Mouse (Mus musculus) MEL (cell line): Measurements from ENCODE around the gene Foxk2. TPM values are rescaled to one million over a fixed set of nuclear protein-coding genes. Genes with fewer than 3 reads are reported as not detected.

Source experiments
- DNase-seq: peaks from one replicate; pipeline ENCODE4 v3.0.0; 2011; ENCODE audit warnings: low read depth, low spot score
- H3K27ac ChIP-seq: 2 replicates; pipeline ENCODE4 v1.5.1; 2012; ENCODE audit warnings: low read depth, mild to moderate bottlenecking, control low read depth, low read length, moderate library complexity; ENCODE audit not compliant: control insufficient read depth
- H3K27me3 ChIP-seq, 2 experiments: fragments of 150-350 bp in 1 of 2; sonication (generic) in 1 of 2; 2 replicates each; pipeline ENCODE4 v1.6.1; 2012; ENCODE audit warnings: low read length in 2 of 2, mild to moderate bottlenecking in 2 of 2, improper control_type of control experiment in 1 of 2, moderate library complexity in 1 of 2; ENCODE audit not compliant: insufficient read depth in 2 of 2, control insufficient read depth in 1 of 2
- H3K36me3 ChIP-seq, 2 experiments: 2 replicates each; pipeline ENCODE4 v1.6.1; 2012 to 2014; ENCODE audit warnings: low read length in 2 of 2, improper control_type of control experiment in 1 of 2, inconsistent platforms in 1 of 2, mild to moderate bottlenecking in 1 of 2; ENCODE audit not compliant: insufficient read depth in 2 of 2, control insufficient read depth in 1 of 2
- H3K4me1 ChIP-seq, 2 experiments: fragments of 150-350 bp in 1 of 2; sonication (generic) in 1 of 2; 2 replicates each; pipeline ENCODE4 v1.6.1; 2012; ENCODE audit warnings: low read length in 2 of 2, improper control_type of control experiment in 1 of 2, mild to moderate bottlenecking in 1 of 2; ENCODE audit not compliant: insufficient read depth in 2 of 2, control insufficient read depth in 1 of 2
- H3K4me3 ChIP-seq, 2 experiments: fragments of 150-350 bp in 1 of 2; sonication (generic) in 1 of 2; 2 replicates each; pipeline ENCODE4 v1.5.1; 2012; ENCODE audit warnings: low read depth in 2 of 2, low read length in 2 of 2, mild to moderate bottlenecking in 2 of 2, moderate library complexity in 2 of 2, control low read depth in 1 of 2, improper control_type of control experiment in 1 of 2; ENCODE audit not compliant: control insufficient read depth in 1 of 2, insufficient read depth in 1 of 2
- H3K79me2 ChIP-seq: 2 replicates; pipeline ENCODE4 v1.6.1; 2012; ENCODE audit warnings: mild to moderate bottlenecking, low read length, moderate library complexity; ENCODE audit not compliant: control insufficient read depth, poor library complexity, insufficient read depth
- H3K9ac ChIP-seq: 2 replicates; pipeline ENCODE4 v1.6.1; 2012; ENCODE audit warnings: low read depth, mild to moderate bottlenecking, control low read depth, low read length, moderate library complexity; ENCODE audit not compliant: control insufficient read depth, poor library complexity, severe bottlenecking
- H3K9me3 ChIP-seq: fragments of 150-350 bp; sonication (generic); replicated peaks from 2 replicates; pipeline ENCODE4 v1.6.1; 2012; ENCODE audit warnings: mild to moderate bottlenecking, low read length, improper control_type of control experiment, moderate library complexity; ENCODE audit not compliant: insufficient read depth
- BHLHE40 ChIP-seq: IDR thresholded peaks from 2 replicates; pipeline ENCODE4 v1.6.1; 2012; ENCODE audit warnings: low read depth, mild to moderate bottlenecking, inconsistent platforms, low read length, improper control_type of control experiment, borderline replicate concordance
- CTCF ChIP-seq, 3 experiments: IDR thresholded peaks in 2 of 3; conservative IDR thresholded peaks in 1 of 3; 2 replicates each; pipeline ENCODE4 v1.5.1; 2011 to 2012; ENCODE audit warnings: low read length in 3 of 3, low read depth in 2 of 3, mild to moderate bottlenecking in 2 of 3, improper control_type of control experiment in 1 of 3, inconsistent platforms in 1 of 3, mixed read lengths in 1 of 3, moderate library complexity in 1 of 3; ENCODE audit not compliant: control insufficient read depth in 1 of 3, insufficient read depth in 1 of 3, poor library complexity in 1 of 3, severe bottlenecking in 1 of 3
- ELF1 ChIP-seq: IDR thresholded peaks from 2 replicates; pipeline ENCODE4 v1.6.1; 2014; ENCODE audit warnings: low read depth, mild to moderate bottlenecking, inconsistent platforms, low read length, improper control_type of control experiment, moderate library complexity
- ETS1 ChIP-seq: IDR thresholded peaks from 2 replicates; pipeline ENCODE4 v1.6.1; 2012; ENCODE audit warnings: low read depth, mild to moderate bottlenecking, inconsistent platforms, low read length, improper control_type of control experiment, moderate library complexity
- GABPA ChIP-seq: IDR thresholded peaks from 2 replicates; pipeline ENCODE4 v1.6.1; 2012; ENCODE audit warnings: low read depth, mild to moderate bottlenecking, inconsistent platforms, low read length, improper control_type of control experiment, moderate library complexity
- HCFC1 ChIP-seq: IDR thresholded peaks from 2 replicates; pipeline ENCODE4 v1.6.1; 2012; ENCODE audit warnings: low read depth, mild to moderate bottlenecking, inconsistent platforms, low read length, improper control_type of control experiment, moderate library complexity
- JUND ChIP-seq: IDR thresholded peaks from 2 replicates; pipeline ENCODE4 v1.6.1; 2011; ENCODE audit warnings: low read depth, mild to moderate bottlenecking, improper control_type of control experiment, low read length
- MAFK ChIP-seq: IDR thresholded peaks from 2 replicates; pipeline ENCODE4 v1.6.1; 2011; ENCODE audit warnings: low read depth, mild to moderate bottlenecking, low read length, improper control_type of control experiment, borderline replicate concordance
- MAZ ChIP-seq: IDR thresholded peaks from 2 replicates; pipeline ENCODE4 v1.6.1; 2012; ENCODE audit warnings: low read depth, mild to moderate bottlenecking, inconsistent platforms, low read length, improper control_type of control experiment
- MXI1 ChIP-seq: IDR thresholded peaks from 2 replicates; pipeline ENCODE4 v1.6.1; 2011; ENCODE audit warnings: mild to moderate bottlenecking, low read depth, low read length, improper control_type of control experiment
- MYB ChIP-seq: IDR thresholded peaks from 2 replicates; pipeline ENCODE4 v1.6.1; 2011; ENCODE audit warnings: mild to moderate bottlenecking, low read depth, low read length, improper control_type of control experiment
- MYC ChIP-seq: IDR thresholded peaks from 2 replicates; pipeline ENCODE4 v1.6.1; 2011; ENCODE audit warnings: low read depth, mild to moderate bottlenecking, low read length, improper control_type of control experiment, moderate library complexity
- NRF1 ChIP-seq: IDR thresholded peaks from 2 replicates; pipeline ENCODE4 v1.6.1; 2014; ENCODE audit warnings: low read depth, mild to moderate bottlenecking, inconsistent platforms, low read length, improper control_type of control experiment, moderate library complexity; ENCODE audit not compliant: poor library complexity, insufficient read depth, severe bottlenecking
- RAD21 ChIP-seq: IDR thresholded peaks from 2 replicates; pipeline ENCODE4 v1.6.1; 2011; ENCODE audit warnings: mild to moderate bottlenecking, low read depth, low read length, improper control_type of control experiment
- SIN3A ChIP-seq: IDR thresholded peaks from 2 replicates; pipeline ENCODE4 v1.6.1; 2012; ENCODE audit warnings: low read length, improper control_type of control experiment, inconsistent platforms
- SMC3 ChIP-seq: IDR thresholded peaks from 2 replicates; pipeline ENCODE4 v1.6.1; 2011; ENCODE audit warnings: low read depth, low read length, improper control_type of control experiment
- TAL1 ChIP-seq: IDR thresholded peaks from 2 replicates; pipeline ENCODE4 v1.6.1; 2012; ENCODE audit warnings: mild to moderate bottlenecking, inconsistent platforms, low read length, moderate library complexity, mixed read lengths
- TCF12 ChIP-seq: IDR thresholded peaks from 2 replicates; pipeline ENCODE4 v1.6.1; 2014; ENCODE audit warnings: low read depth, mild to moderate bottlenecking, inconsistent platforms, low read length, improper control_type of control experiment, moderate library complexity
- UBTF ChIP-seq: IDR thresholded peaks from 2 replicates; pipeline ENCODE4 v1.6.1; 2012; ENCODE audit warnings: low read depth, mild to moderate bottlenecking, inconsistent platforms, low read length, improper control_type of control experiment, moderate library complexity, borderline replicate concordance; ENCODE audit not compliant: insufficient read depth
- polyA plus RNA-seq, 2 experiments: library from polyadenylated mRNA; stranded (reverse) in 1 of 2; unstranded in 1 of 2; fragments of >175 nt in 1 of 2; fragments of >200 nt in 1 of 2; gene quantifications; 2 replicates each; pipeline versions ENCODE4 v1.2.1 to v1.2.4; 2012; ENCODE audit warnings: low replicate concordance in 2 of 2, low read depth in 1 of 2; ENCODE audit not compliant: insufficient read length in 2 of 2, insufficient read depth in 1 of 2, missing spikeins in 1 of 2
- total RNA-seq: library from RNA; depleted of rRNA; stranded (reverse); fragments of 300-350 nt; gene quantifications from 2 replicates; pipeline ENCODE4 v1.2.3, GENCODE M21; 2012

The Foxk2 gene
- total and polyA plus RNA-seq, 3 experiments: 64.5 to 317 (median 68.0) TPM

DNA sequence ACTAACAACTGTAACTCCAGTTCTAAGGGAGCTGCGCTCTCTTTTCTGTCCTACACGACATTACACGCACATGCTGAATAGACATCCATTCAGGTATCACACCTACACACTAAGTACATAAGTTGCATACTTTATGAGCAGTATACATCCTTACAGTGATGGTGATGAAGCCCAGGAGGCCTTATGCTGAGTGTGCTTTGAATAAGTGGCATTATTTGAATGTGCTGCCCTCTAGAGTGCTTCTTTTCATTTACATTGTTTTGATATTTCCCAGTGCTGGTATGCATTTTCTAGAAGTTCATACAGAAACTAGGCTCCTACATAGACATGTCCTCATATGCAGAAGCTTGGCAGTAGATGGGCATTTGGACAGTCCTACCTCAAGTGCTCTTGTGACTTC is 30.1 kb downstream of the Foxk2 start:
- peaks cover 0 to 52% of the 10 kb centered on the region in 2 experiments; a peak in 2 of 4 replicates for H3K36me3 ChIP-seq
- no peaks in the 10 kb centered on the region for H3K9me3 ChIP-seq
- no peak overlapping the region for H3K27ac ChIP-seq
- no peaks in the 10 kb centered on the region for H3K4me1 ChIP-seq
- no peak overlapping the region for H3K9ac ChIP-seq
- no peaks in the 10 kb centered on the region for H3K27me3 ChIP-seq
- TF ChIP-seq SMC3 (peak; percentile 30), RAD21 (peak; percentile 44), ELF1 (no peak), MXI1 (no peak), CTCF (IDR thresholded peaks at IDR 0.05 in 2 of 3, conservative IDR thresholded peaks at IDR 0.05 in 1 of 3; ENCODE audit: control insufficient read depth in 1 of 3, insufficient read depth in 1 of 3, low read depth in 2 of 3, low read length in 3 of 3, poor library complexity in 1 of 3, severe bottlenecking in 1 of 3) (peak in 2 of 3 experiments; percentile 13 to 54; a peak in 2 of 6 replicates)
- no peak overlapping the region for H3K4me3 ChIP-seq
- DNase-seq: no peak
- no peaks in the 10 kb centered on the region for H3K79me2 ChIP-seq

DNA sequence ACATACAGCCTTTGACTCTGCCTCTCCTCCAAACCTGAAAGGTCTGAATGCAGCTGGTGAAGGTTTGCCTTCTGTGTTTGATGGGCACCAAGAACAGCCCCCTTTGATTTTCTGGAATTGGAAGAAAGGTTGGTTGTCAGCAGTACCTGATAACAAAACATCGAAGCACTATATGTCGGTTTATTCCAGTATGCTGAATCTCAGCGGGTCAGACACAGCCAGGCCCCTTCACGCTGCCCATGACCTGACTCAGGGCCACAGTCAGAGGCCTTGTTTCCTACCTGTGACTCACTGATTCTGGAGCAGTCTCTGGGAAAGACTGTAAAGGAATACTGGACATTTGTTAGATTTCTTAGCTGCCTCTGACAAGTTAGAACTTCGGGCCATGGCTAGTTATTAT is 35.0 kb downstream of the Foxk2 start:
- no peak overlapping the region for H3K27ac ChIP-seq
- H3K27me3 ChIP-seq: no peaks in the 10 kb centered on the region
- no peak for DNase-seq
- H3K9me3 ChIP-seq: no peaks in the 10 kb centered on the region
- H3K4me3 ChIP-seq: no peak overlapping the region
- H3K79me2 ChIP-seq: no peaks in the 10 kb centered on the region; the same call in 1 of the 2 replicates
- H3K9ac ChIP-seq: no peak overlapping the region
- H3K4me1 ChIP-seq: no peaks in the 10 kb centered on the region
- TF ChIP-seq SIN3A (no peak), CTCF (IDR thresholded peaks at IDR 0.05 in 2 of 3, conservative IDR thresholded peaks at IDR 0.05 in 1 of 3; ENCODE audit: control insufficient read depth in 1 of 3, insufficient read depth in 1 of 3, low read depth in 2 of 3, low read length in 3 of 3, poor library complexity in 1 of 3, severe bottlenecking in 1 of 3) (no peak), BHLHE40 (no peak), GABPA (no peak), TAL1 (no peak), MYB (no peak), NRF1 (no peak), MAFK (no peak), JUND (no peak), TCF12 (no peak), ETS1 (no peak), MAZ (no peak), MYC (no peak), RAD21 (no peak), HCFC1 (no peak), UBTF (no peak)
- TF ChIP-seq, all 39 proteins: peak for 0
- peaks cover 0 to 58% of the 10 kb centered on the region in 2 experiments; a peak in 2 of 4 replicates for H3K36me3 ChIP-seq
